Mouse (Mus musculus): ENCODE results near the gene Slc47a1. TPM values are rescaled to one million over a fixed set of nuclear protein-coding genes. Genes with fewer than 3 reads are reported as not detected.
"Not testable (repeated sequence)": the region's sequence is repeated elsewhere in the genome, so short reads cannot be mapped to it uniquely, and the experiment has no call there.

Slc47a1 gene
- 1 to 10 TPM; 1.2 to 2.8 TPM for total RNA-seq (2021)

GRCm38 (mm10) chr11:61377881-61378613, at the start of gene Slc47a1:
Slc47a1 (minus strand) TSS chr11:61378345.
- no peak for DNase-seq (ENCODE audit: extremely low spot score in 1 of 2, low spot score in 1 of 2)

- DNase-seq (ENCODE audit: extremely low spot score in 1 of 2, low spot score in 1 of 2): no peak
Measured at GRCm38 (mm10) chr11:61419253-61419652, 41.1 kb upstream of the Slc47a1 start.

DNA sequence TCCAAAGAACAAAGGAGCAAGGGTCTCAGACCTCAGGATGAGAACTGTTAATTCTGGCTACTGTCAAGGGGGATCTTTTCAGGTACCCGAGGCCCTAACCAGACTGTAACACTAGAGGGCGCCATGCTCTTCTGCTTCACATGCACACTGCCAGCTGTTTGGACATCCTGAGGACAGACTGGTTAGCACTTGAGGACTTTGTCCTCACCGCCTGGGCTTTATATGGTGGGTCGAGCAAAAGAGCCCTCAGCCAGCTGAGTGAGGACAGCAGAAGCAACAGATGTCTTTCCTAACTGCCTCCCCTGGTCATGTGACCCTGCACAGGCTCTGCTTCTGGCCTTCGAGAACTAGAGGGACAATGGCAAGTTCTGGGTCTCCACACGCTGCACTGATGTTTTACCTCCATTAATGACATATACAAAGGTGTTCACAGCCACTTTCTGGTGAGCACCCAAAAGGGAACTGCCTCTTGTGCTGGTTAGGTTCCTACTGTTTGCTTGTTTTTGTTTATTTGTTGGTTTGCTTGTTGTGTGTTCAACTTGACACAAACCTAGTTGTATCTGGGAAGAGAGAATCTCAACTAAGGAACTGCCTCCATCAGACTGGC, 39.9 kb upstream of the Slc47a1 start:
- peak; percentile 65 to 87 for DNase-seq (ENCODE audit: extremely low spot score in 1 of 2, low spot score in 1 of 2)

- peak in 1 of 2 experiments; percentile 27 for DNase-seq (ENCODE audit: extremely low spot score in 1 of 2, low spot score in 1 of 2)
Measured at GRCm38 (mm10) chr11:61416540-61416939, 38.4 kb upstream of the Slc47a1 start.

DNA sequence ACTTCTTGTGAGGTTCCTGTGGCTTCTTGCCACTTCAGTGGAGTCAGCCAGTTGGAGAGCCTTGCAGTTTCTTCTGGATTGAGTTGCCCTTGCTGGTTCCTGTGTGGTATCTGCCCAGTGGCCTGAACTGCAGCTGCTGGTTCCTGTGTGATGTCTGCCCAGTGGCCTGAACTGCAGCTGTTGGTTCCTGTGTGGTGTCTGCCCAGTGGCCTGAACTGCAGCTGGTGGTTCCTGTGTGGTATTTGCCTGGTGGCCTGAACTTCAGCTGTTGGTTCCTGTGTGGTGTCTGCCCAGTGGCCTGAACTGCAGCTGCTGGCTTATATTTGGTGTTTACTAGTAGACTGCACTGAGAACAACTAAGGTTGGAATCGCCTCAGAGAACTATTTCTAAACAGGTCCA, 37.3 kb upstream of the Slc47a1 start:
- no peak for DNase-seq (ENCODE audit: extremely low spot score in 1 of 2, low spot score in 1 of 2)

- DNase-seq (ENCODE audit: extremely low spot score in 1 of 2, low spot score in 1 of 2): no peak
Measured at GRCm38 (mm10) chr11:61414560-61414959, 36.4 kb upstream of the Slc47a1 start.

GRCm38 (mm10) chr11:61413411-61413810, 35.3 kb upstream of the Slc47a1 start:
- DNase-seq (ENCODE audit: extremely low spot score in 1 of 2, low spot score in 1 of 2): no peak

DNA sequence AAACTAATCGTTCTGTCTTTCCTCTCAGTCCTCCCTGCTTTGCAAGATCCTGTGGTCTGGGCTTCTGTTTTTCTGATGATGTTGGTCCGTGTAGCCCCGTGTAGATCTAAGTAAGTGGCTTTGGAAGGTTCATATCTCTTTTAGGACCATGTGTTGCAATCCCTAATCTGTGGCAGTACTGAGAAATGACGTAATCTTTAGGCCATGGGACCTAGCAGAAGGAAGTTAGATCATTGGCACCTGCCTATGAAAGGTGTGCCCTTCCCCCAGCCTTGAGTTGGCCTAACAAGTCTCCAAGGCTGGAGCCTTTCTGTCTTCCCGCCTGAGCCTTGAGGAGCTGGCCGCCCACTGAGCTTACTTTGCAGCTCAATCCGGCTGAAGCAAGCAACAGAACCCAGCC, 33.7 kb upstream of the Slc47a1 start:
- no peak for DNase-seq (ENCODE audit: extremely low spot score in 1 of 2, low spot score in 1 of 2)

DNA sequence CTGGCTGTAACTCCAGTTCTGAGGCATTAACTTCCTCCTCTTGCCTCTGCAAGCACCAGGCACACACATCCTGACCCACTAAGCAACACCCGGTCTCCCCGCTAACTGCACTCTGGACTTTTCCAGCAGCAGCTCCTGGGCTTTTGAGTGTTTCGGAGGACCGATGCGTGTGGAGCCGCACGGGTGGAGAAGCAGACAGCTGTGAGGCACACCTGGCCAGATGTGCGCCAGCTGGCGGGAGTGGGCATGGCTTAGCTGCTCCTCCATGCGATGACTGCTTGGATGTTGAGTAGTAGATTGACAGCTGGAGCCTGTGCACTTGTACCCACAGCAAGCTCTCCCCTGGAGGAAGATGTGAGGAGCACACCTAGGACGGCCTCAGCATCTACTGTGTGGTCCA, 33.1 kb upstream of the Slc47a1 start:
- DNase-seq (ENCODE audit: extremely low spot score in 1 of 2, low spot score in 1 of 2): no peak

GRCm38 (mm10) chr11:61410129-61410528, 32.0 kb upstream of the Slc47a1 start:
- peak; percentile 92 to 99 for DNase-seq (ENCODE audit: extremely low spot score in 1 of 2, low spot score in 1 of 2)

GRCm38 (mm10) chr11:61409051-61409450, 30.9 kb upstream of the Slc47a1 start:
- DNase-seq (ENCODE audit: extremely low spot score in 1 of 2, low spot score in 1 of 2): no peak

- DNase-seq (ENCODE audit: extremely low spot score in 1 of 2, low spot score in 1 of 2): peak in 1 of 2 experiments; percentile 67
Measured at GRCm38 (mm10) chr11:61408184-61409027, 30.3 kb upstream of the Slc47a1 start.

DNA sequence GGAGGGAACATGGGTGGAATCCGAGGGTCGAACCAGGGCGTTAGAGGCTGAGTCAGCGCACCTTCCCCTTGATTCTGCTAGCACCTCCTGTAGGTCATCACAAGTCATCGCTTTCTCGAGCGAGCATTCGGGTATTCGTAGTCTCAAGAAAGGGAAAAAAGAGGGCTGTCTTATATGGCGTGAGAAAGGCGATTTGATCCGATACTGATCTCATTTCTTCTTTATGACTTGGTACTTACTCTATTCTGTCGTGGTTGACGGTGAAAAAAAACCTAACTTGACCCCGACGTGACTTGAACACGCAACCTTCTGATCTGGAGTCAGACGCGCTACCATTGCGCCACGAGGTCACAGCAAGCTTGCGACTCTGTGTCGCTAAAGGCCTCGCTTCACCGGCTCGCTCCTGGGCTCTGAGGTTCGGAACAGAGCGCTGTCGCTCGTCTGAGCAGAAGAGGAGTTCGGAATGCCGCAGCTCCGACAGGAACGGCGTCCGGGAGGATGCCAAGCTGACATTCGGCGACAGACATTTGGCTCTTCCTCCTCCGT, 29.6 kb upstream of the Slc47a1 start:
- DNase-seq (ENCODE audit: extremely low spot score in 1 of 2, low spot score in 1 of 2): peak; percentile 98 to 99

DNA sequence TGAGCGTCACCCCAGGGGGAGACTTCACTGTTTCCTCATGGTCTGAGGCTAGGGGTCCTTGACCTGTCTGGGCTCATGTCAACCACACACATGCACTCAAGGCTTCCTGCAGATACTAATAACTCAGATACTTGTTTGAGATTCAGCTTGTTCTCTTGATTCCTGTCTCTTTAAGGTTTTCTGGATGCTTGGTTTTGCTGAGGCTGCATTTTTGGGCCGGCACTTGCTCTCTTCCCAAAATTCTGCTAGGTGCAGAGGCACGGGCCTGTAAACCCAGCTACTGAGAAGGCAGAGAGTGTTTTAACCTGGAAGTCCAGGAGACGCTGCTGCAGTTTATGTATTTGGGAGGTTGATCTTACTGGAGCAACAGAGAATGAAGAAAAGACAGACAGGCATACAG, 23.6 kb upstream of the Slc47a1 start:
- no peak for DNase-seq (ENCODE audit: extremely low spot score in 1 of 2, low spot score in 1 of 2)

GRCm38 (mm10) chr11:61400681-61401346, 22.7 kb upstream of the Slc47a1 start:
- DNase-seq (ENCODE audit: extremely low spot score in 1 of 2, low spot score in 1 of 2): no peak

DNA sequence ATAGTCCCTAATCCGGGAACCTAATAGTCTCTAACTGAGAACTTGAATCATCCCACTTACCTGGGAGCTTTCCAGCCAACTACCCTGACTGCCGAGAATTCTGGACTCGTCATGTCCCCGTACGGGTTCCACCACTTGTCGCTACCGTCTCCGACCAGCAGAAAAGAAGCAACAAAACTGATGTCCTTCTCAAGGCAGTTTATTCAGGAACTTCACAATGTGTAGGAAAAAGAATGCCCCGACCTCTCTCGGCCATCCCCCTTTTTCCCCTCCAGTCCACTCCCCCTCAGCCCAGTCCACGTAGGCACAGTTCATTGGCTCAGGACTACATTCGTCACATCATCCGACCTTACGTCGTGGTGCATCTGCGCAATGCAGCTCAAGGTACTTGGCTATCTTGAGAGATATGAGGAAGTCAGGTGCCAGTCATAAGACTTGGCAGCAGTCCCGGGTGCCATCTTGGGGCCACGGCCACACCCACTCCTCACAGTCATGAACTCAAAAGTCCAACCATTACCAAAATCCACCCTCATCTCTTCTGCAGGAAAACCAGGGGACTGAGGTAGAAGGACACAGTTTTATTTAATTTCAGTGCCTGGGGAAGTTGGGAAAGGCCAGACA, 19.4 kb upstream of the Slc47a1 start:
- not testable (repeated sequence) for DNase-seq (ENCODE audit: extremely low spot score in 1 of 2, low spot score in 1 of 2)

DNA sequence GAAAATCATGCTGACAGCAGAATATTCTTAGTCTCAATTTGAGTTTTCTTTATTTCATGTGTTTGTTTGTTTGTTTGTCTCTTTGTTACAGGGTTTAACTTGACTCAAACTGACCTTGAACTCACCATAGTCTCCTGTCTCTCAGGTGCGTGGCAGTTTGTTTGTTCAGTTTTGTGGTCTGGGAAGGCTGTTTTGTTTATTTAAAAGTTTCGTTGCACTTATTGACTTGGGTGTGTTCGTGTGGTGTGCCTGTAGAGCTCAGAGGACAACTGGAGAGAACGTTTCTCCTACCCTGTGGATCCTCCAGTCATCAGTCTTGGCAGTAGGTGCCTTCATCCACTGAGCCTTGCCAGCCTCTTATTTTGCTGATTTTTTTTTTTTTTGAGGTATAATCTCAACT, 10.8 kb upstream of the Slc47a1 start:
- DNase-seq (ENCODE audit: extremely low spot score in 1 of 2, low spot score in 1 of 2): no peak

DNA sequence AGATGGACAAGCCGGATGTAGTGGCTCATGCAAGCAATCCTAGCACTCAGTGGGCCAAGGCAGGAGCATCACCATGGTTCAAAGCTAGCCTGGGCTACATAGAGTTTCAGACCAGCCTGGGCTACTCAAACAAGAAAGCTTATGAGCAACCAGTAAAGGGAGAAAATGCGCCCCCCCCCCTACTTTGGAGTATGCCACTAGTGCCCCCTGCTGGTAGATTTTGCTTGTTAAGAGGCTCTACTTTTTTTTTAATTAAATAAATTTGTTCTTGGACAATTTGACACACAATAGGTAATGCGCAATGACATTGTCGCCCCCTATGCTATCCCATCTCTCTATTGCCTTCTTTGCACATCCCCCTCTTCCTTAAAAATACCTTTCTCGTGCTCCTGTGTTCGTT, 9.9 kb upstream of the Slc47a1 start:
- peak in 1 of 2 experiments; percentile 68 for DNase-seq (ENCODE audit: extremely low spot score in 1 of 2, low spot score in 1 of 2)

DNA sequence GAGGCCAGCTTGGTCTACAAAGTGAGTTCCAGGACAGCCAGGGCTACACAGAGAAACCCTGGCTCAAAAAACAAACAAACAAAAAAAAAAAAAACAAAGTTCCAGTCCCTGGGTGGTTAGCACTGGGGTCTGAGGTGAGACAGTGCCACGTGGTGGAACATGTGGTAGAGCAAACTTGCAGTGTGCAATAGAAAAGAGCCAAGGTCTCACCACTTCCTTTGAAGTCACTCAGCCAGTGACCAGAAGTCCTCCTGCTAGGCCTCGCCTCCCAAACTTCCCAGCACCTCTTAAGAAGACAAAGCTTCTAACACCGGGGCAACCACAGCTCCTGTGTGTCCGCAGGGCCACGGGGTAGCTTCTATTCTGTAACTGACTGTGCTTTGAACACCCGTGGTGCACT, 9.1 kb upstream of the Slc47a1 start:
- no peak for DNase-seq (ENCODE audit: extremely low spot score in 1 of 2, low spot score in 1 of 2)

- DNase-seq (ENCODE audit: extremely low spot score in 1 of 2, low spot score in 1 of 2): no peak
Measured at GRCm38 (mm10) chr11:61385725-61386124, 7.6 kb upstream of the Slc47a1 start.

All from layer of hippocampus, postnatal 25 days (tissue).